Mouse (Mus musculus) thymus, adult 2 months (tissue): ENCODE measurements around the gene Spn.

Source experiments
- CTCF ChIP-seq: fragments of 200-500 bp; IDR thresholded peaks from 2 replicates; pipeline ENCODE4 v1.5.1; 2012; ENCODE audit warnings: mild to moderate bottlenecking, control low read depth, low read length, moderate library complexity, borderline replicate concordance; ENCODE audit not compliant: control insufficient read depth, poor library complexity, insufficient read depth; ENCODE audit errors: extremely low read depth
- POLR2A ChIP-seq: fragments of 200-500 bp; IDR thresholded peaks from 2 replicates; pipeline ENCODE4 v1.6.1; 2012; ENCODE audit warnings: mild to moderate bottlenecking, low read length, control low read depth, moderate library complexity; ENCODE audit not compliant: control insufficient read depth, poor library complexity, insufficient read depth; ENCODE audit errors: extremely low read depth

GRCm38 (mm10) chr7:127153477-127153876 lies 15.9 kb upstream of the Spn start:
- no peak for TF ChIP-seq CTCF
- no peak for TF ChIP-seq POLR2A
